Mouse (Mus musculus): Measurements from ENCODE around the gene Nhp2. TPM values are rescaled to one million over a fixed set of nuclear protein-coding genes. Genes with fewer than 3 reads are reported as not detected.
"Not testable (repeated sequence)": the region's sequence is repeated elsewhere in the genome, so short reads cannot be mapped to it uniquely, and the experiment has no call there.

The Nhp2 gene
- polyA plus RNA-seq, 1 experiment from 2014 or later = 279 TPM

DNA sequence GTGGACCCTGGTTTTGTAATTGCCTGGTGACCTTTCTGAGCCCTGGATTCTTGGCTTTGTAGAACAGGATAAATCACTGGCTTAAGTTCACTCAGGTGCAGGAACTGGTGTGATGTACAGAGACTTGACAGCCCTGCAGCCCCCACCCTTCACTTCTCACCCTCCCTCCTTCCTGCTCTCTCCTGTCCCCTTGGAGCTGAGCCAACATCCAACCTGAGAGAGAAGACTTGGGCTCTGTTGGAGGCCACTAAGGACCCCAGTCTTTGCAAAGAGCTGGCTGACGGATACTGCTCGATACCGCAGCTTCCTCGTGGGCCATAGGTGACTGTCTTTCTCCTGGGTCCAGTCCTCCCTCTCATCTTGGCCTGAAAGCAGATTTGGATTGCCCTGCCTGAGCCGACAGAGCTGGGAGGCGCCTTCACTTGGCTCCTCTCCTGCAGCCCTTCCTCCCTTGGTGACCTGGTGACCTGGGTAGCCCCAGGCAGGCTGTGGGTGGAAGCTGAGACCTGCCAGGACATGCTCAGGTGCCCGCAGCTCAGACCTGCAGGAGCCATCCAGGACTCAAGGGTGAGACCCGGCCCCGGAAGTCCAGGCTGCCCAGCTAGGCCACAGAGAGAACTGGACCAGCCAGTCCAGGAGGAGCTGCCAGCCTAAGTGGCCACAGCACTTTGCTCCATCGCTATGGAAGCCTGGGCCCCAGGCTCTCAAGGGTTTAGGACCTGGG, 37.4 kb downstream of the Nhp2 start:
- H3K36me3 ChIP-seq (replicated peaks) = no peaks in the 10 kb centered on the region
- peaks cover 5% of the 10 kb centered on the region; the same call in 1 of the 2 replicates for H3K4me1 ChIP-seq
- H3K27me3 ChIP-seq (ENCODE audit: poor library complexity, severe bottlenecking) = peaks cover 2% of the 10 kb centered on the region
- WGBS = 88% methylated on average over 10 of the region's 10 CpGs
- no peak overlapping the region for H3K27ac ChIP-seq
- no peak for DNase-seq (ENCODE audit: extremely low spot score, low spot score)
- H3K9me3 ChIP-seq = no peaks in the 10 kb centered on the region
- H3K4me3 ChIP-seq = no peak overlapping the region

DNA sequence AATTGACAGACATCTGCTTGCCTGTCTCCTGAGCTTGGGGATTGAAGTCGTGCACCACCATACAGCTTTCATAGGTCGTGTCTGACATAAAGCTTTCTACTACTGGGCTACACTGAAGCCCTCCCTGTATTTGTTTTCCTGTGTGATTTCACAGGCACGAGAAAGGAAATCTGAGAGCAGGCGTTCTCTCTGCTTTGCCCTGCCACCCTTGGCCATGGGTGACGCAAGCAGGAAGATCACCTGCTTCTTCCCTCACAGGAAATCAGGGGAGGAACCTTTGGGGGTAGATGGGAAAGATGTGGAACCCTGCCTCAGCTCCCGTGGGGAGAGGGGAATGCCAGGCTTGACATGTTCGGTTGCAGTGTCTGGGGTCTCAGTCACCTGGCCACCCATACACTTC, 38.8 kb downstream of the Nhp2 start:
- no peaks in the 10 kb centered on the region for H3K36me3 ChIP-seq (replicated peaks)
- H3K4me1 ChIP-seq = peaks cover 5% of the 10 kb centered on the region; the same call in 1 of the 2 replicates
- no peak overlapping the region for H3K4me3 ChIP-seq
- H3K9me3 ChIP-seq = no peaks in the 10 kb centered on the region
- H3K27ac ChIP-seq = no peak overlapping the region
- no peaks in the 10 kb centered on the region for H3K27me3 ChIP-seq (ENCODE audit: poor library complexity, severe bottlenecking)
- DNase-seq (ENCODE audit: extremely low spot score, low spot score) = no peak
- 72% methylated on average over 7 of the region's 7 CpGs for WGBS

DNA sequence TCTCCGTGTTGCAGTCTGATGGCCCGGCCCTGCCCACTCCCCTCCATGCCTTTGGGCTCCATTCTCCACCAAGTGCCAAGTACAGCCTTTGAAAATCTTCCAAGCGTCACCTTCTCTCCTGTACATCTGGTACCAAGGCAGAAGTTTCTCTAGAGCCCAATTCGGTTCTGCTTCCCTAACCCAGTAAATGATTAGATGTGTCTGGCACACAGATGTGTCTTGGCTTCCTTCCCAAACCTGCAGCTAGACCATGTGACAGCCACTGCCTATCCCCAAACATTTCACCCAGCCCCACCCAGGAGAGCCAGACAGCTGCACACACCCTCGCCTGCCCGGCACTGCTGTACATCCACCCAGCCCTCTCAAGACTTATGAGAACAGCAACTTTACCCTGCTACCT, 39.2 kb downstream of the Nhp2 start:
- WGBS = 87% methylated on average over 6 of the region's 6 CpGs
- H3K36me3 ChIP-seq (replicated peaks) = no peaks in the 10 kb centered on the region
- no peak for DNase-seq (ENCODE audit: extremely low spot score, low spot score)
- H3K9me3 ChIP-seq = no peaks in the 10 kb centered on the region
- H3K27ac ChIP-seq = no peak overlapping the region
- H3K27me3 ChIP-seq (ENCODE audit: poor library complexity, severe bottlenecking) = no peaks in the 10 kb centered on the region
- no peak overlapping the region for H3K4me3 ChIP-seq
- H3K4me1 ChIP-seq = peaks cover 5% of the 10 kb centered on the region; the same call in 1 of the 2 replicates

DNA sequence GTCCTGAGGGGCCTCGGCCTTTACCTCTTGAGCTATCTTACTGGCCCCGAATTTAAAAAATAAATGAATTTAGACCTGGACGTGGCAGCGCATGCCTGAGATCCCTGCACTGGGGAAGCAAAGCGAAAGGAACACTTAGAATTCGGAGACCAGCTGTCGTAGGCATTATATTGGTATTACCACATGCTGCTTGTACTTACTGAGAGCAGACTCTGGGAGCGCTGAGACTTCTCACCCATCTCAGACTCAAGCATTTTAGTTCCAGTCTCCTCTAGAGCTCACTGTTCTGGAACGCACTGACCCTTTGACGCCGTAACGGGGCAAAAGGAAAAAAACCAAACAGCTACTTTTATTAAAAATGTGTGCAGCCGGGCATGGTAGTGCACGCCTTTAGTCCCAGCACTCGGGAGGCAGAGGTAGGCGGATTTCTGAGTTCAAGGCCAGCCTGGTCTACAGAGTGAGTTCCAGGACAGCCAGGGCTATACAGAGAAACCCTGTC, 42.4 kb downstream of the Nhp2 start:
- Histone ChIP-seq H3K9me3 (no peaks in the 10 kb centered on the region), H3K27me3 (ENCODE audit: poor library complexity, severe bottlenecking) (no peaks in the 10 kb centered on the region), H3K4me1 (peaks cover 2% of the 10 kb centered on the region; the same call in 1 of the 2 replicates), H3K27ac (no peak overlapping the region), H3K36me3 (replicated peaks) (no peaks in the 10 kb centered on the region), H3K4me3 (no peak overlapping the region)
- WGBS = 84% methylated on average over 16 of the region's 16 CpGs
- DNase-seq (ENCODE audit: extremely low spot score, low spot score) = no peak

DNA sequence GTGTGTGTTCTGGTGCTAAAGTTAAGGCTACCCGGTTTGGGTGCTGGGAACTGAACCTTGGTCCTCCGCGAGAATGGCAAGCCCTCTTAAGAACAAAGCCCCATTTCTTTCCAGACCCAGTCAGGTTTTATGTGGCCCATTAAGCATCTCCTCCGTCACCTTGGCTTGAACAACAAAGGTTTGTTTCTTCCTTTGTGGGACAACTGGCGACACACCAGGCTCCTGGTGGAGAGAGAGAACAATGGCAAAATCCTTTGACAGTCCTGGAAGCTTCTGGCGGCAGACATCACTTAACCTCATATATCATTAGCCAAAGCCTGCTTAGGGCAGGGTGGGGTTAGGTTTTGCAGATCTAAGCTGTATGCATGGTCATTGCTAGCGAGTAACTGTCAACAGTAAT, 43.1 kb downstream of the Nhp2 start:
- H3K27ac ChIP-seq = no peak overlapping the region
- no peaks in the 10 kb centered on the region for H3K27me3 ChIP-seq (ENCODE audit: poor library complexity, severe bottlenecking)
- no peaks in the 10 kb centered on the region for H3K4me1 ChIP-seq
- H3K4me3 ChIP-seq = no peak overlapping the region
- WGBS = 76% methylated on average over 7 of the region's 7 CpGs
- H3K36me3 ChIP-seq (replicated peaks) = no peaks in the 10 kb centered on the region
- DNase-seq (ENCODE audit: extremely low spot score, low spot score) = no peak
- H3K9me3 ChIP-seq = no peaks in the 10 kb centered on the region

DNA sequence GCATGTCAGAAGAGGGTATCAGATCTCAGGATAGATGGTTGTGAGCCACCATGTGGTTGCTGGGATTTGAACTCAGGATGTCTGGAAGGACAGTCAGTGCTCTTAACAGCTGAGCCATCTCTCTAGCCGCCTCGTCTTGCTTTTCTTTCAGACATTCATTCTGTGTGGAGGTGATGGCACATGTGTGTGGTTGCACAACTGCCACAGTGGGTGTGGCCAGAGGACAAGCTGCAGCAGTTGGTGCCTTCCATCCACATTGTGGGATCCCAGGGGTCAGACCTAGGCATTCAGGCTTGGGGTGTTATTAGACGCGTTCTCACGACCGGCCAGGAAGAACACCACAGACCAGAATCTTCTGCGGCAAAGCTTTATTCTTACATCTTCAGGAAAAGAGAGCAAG, 45.2 kb downstream of the Nhp2 start:
- H3K9me3 ChIP-seq; DNase-seq (ENCODE audit: extremely low spot score, low spot score); H3K4me3 ChIP-seq; H3K36me3 ChIP-seq (replicated peaks); H3K4me1 ChIP-seq; H3K27me3 ChIP-seq (ENCODE audit: poor library complexity, severe bottlenecking); H3K27ac ChIP-seq: not testable (repeated sequence)
- 95% methylated on average over 7 of the region's 7 CpGs for WGBS

DNA sequence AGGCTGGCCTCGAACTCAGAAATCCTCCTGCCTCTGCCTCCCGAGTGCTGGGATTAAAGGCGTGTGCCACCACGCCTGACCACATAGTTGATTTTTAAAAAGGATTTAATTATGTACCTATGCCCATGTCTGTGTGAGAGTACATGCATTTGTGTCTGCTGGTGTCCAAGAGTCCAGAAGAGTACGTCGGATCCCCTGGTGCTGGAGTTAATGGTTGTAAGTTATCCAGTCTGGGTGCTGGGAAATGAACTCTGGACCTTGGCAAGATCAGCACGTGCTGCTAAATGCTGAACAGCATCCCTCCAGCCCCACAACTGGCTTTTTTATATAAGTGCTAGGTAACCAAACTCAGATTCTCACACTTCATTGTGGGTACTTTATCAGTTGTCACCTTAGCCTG, 51.3 kb downstream of the Nhp2 start:
- Histone ChIP-seq H3K4me3 (no peak overlapping the region), H3K9me3 (no peaks in the 10 kb centered on the region), H3K4me1 (no peaks in the 10 kb centered on the region), H3K27ac (no peak overlapping the region), H3K36me3 (replicated peaks) (no peaks in the 10 kb centered on the region), H3K27me3 (ENCODE audit: poor library complexity, severe bottlenecking) (no peaks in the 10 kb centered on the region)
- no peak for DNase-seq (ENCODE audit: extremely low spot score, low spot score)
- 93% methylated on average over 7 of the region's 7 CpGs for WGBS

DNA sequence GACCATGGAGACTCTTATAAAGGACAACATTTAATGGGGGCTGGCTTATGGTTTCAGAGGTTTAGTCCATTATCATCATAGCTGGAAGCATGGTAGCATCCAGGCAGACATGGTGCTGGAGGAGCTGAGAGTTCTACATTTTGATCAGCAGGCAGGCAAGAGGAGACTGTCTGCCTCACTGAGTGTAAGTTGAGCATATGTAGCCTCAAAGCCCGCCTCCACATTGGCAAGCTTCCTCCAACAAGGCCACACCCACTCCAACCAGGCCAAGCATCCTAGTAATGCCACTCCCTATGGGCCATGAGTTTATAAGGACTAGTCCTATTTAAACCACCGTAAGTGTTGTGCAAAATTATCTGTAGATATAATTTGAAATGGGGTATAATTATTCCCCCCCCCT, 51.8 kb downstream of the Nhp2 start:
- Histone ChIP-seq H3K4me1 (no peaks in the 10 kb centered on the region), H3K36me3 (replicated peaks) (no peaks in the 10 kb centered on the region), H3K4me3 (no peak overlapping the region), H3K27ac (no peak overlapping the region), H3K9me3 (no peaks in the 10 kb centered on the region), H3K27me3 (ENCODE audit: poor library complexity, severe bottlenecking) (no peaks in the 10 kb centered on the region)
- DNase-seq (ENCODE audit: extremely low spot score, low spot score) = no peak
- 73% methylated on average over 2 of the region's 2 CpGs for WGBS

DNA sequence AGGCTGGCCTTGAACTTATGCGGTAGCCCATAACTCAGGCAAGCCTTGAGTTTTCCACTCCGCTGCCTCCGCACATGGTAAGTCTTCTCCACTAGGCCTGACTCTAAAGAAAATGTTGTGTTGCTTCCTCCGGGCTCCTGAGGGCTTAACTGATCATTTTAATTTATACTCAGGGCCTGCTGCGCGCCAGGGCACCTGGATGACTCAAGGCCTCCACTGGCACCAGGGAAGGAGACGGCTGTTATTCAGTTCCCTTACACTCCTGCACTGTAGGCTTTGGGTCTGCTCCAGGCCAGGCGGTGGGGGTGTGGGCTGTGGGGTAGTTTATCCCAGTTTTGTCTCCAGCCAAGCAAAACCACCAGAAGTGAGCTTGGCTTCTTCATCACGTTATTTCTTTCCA, 53.8 kb downstream of the Nhp2 start:
- Histone ChIP-seq H3K4me3 (no peak overlapping the region), H3K4me1 (no peaks in the 10 kb centered on the region), H3K36me3 (replicated peaks) (no peaks in the 10 kb centered on the region), H3K9me3 (no peaks in the 10 kb centered on the region), H3K27ac (no peak overlapping the region), H3K27me3 (ENCODE audit: poor library complexity, severe bottlenecking) (no peaks in the 10 kb centered on the region)
- DNase-seq (ENCODE audit: extremely low spot score, low spot score) = no peak
- 90% methylated on average over 9 of the region's 9 CpGs for WGBS

Other genes with a start within 250 kb of the Nhp2 start
- gene Phykpl, start 35.0 kb upstream of the Nhp2 start, polyA plus RNA-seq (2016; fragmentation: Nextera tagmentation; extraction: Ambion mirVana) = 15.9 and 16.3 TPM in 2 replicates
- gene Hnrnpab, start 12.9 kb upstream of the Nhp2 start, polyA plus RNA-seq (2016; fragmentation: Nextera tagmentation; extraction: Ambion mirVana) = 597 and 634 TPM in 2 replicates
- gene Rmnd5b, start 16.2 kb downstream of the Nhp2 start, polyA plus RNA-seq (2016; fragmentation: Nextera tagmentation; extraction: Ambion mirVana) = 37.2 and 39.1 TPM in 2 replicates
- gene N4bp3, start 31.1 kb downstream of the Nhp2 start, polyA plus RNA-seq (2016; fragmentation: Nextera tagmentation; extraction: Ambion mirVana) = 19.4 and 21.1 TPM in 2 replicates
- gene D930048N14Rik, start 31.2 kb downstream of the Nhp2 start, polyA plus RNA-seq (2016; fragmentation: Nextera tagmentation; extraction: Ambion mirVana) = 1.6 and 2.0 TPM in 2 replicates
- gene 0610009B22Rik, start 69.1 kb downstream of the Nhp2 start, polyA plus RNA-seq (2016; fragmentation: Nextera tagmentation; extraction: Ambion mirVana) = 78.4 and 78.7 TPM in 2 replicates
- gene Sec24a, start 143.9 kb downstream of the Nhp2 start, polyA plus RNA-seq (2016; fragmentation: Nextera tagmentation; extraction: Ambion mirVana) = 12.8 and 14.0 TPM in 2 replicates
- 112 and 114 TPM in 2 replicates for gene Sar1b, start 144.0 kb downstream of the Nhp2 start, polyA plus RNA-seq (2016; fragmentation: Nextera tagmentation; extraction: Ambion mirVana)
- 0.57 and 0.64 TPM in 2 replicates for gene Jade2, start 237.9 kb downstream of the Nhp2 start, polyA plus RNA-seq (2016; fragmentation: Nextera tagmentation; extraction: Ambion mirVana)